In genomic region chr7:49493210-49493609, GRCm38 (mm10) we compare ENCODE assay signal across 8 mouse cellular contexts.
DNase-seq lines count a peak whose midpoint lies in the region; ATAC-seq and TF ChIP-seq lines count a peak whose summit lies in the region.

No protein-coding gene starts in this region.

- ATAC-seq in heart, embryonic 12.5 days (ENCODE audit: insufficient number of reproducible peaks, low FRiP score), result no peak

- peaks cover 5% of the 10 kb centered on the region; the same call in 1 of the 2 replicates for H3K9me3 ChIP-seq in heart, embryonic 12.5 days (replicated peaks)

- TF ChIP-seq CTCF in left cerebral cortex, adult 2 months (IDR thresholded peaks at IDR 0.05), result peak; percentile 70
- peak; percentile 26; the same call in 1 of the 2 replicates for TF ChIP-seq CTCF in spleen, adult 2 months (IDR thresholded peaks at IDR 0.05; ENCODE audit: extremely low read depth, insufficient read depth, insufficient read length, insufficient replicate concordance)

- H3K36me3 ChIP-seq in spleen, adult 2 months (ENCODE audit: control insufficient read depth, insufficient read depth, low read length), result no peaks in the 10 kb centered on the region
- H3K36me3 ChIP-seq in heart, embryonic 12.5 days, result peaks cover 21% of the 10 kb centered on the region

- peaks cover 9% of the 10 kb centered on the region; the same call in 1 of the 2 replicates for H3K4me1 ChIP-seq in spleen, adult 2 months (ENCODE audit: control insufficient read depth, insufficient read depth, insufficient read length)
- peaks cover 37% of the 10 kb centered on the region for H3K4me1 ChIP-seq in heart, embryonic 12.5 days (replicated peaks)

- no peak for TF ChIP-seq POLR2A in spleen, adult 2 months (IDR thresholded peaks at IDR 0.05; ENCODE audit: low read depth, low read length)

- H3K27me3 ChIP-seq in spleen, adult 2 months (ENCODE audit: control insufficient read depth, insufficient read depth, low read length), result no peaks in the 10 kb centered on the region
- H3K27me3 ChIP-seq in heart, embryonic 12.5 days (replicated peaks), result no peaks in the 10 kb centered on the region

- intact Hi-C loops in left cerebral cortex, adult 2 months (cut with DNase I), result loop anchor here (5.0 kb wide), 1 partner anchor 109 kb away; no protein-coding TSS in a partner anchor

- H3K4me3 ChIP-seq in left cerebral cortex, adult 2 months, result no peak overlapping the region
- H3K4me3 ChIP-seq in spleen, adult 2 months (ENCODE audit: extremely low read depth, insufficient read depth, insufficient read length), result no peak overlapping the region
- H3K4me3 ChIP-seq in heart, embryonic 12.5 days, result no peak overlapping the region

- peak; percentile 17 to 49 for DNase-seq in adrenal gland, adult 18-20 months (ENCODE audit: low spot score in 2 of 2)
- no peak for DNase-seq in adrenal gland, postnatal 4 days (ENCODE audit: low spot score in 2 of 2)
- DNase-seq in left cerebral cortex, adult 2 months (ENCODE audit: extremely low spot score in 1 of 2, low spot score in 2 of 2), result no peak
- DNase-seq in left cerebral cortex, adult 9 months (ENCODE audit: low spot score in 2 of 2), result no peak
- peak; percentile 30 for DNase-seq in c-Kit-positive CD71-positive TER-119-positive erythroid progenitor cells, embryonic 14.5 days (ENCODE audit: low spot score)
- peak; percentile 5 to 24 for DNase-seq in spleen, adult 2 months (ENCODE audit: low read depth in 1 of 2, low spot score in 2 of 2)
- no peak for DNase-seq in urinary bladder, adult 18-20 months (ENCODE audit: low spot score in 2 of 2)

- H3K9ac ChIP-seq in heart, embryonic 12.5 days, result no peak overlapping the region

- no peak overlapping the region for H3K4me2 ChIP-seq in heart, embryonic 12.5 days

- no peak overlapping the region for H3K27ac ChIP-seq in left cerebral cortex, adult 2 months
- no peak overlapping the region for H3K27ac ChIP-seq in spleen, adult 2 months (ENCODE audit: insufficient read depth, low read length)
- H3K27ac ChIP-seq in heart, embryonic 12.5 days (ENCODE audit: poor library complexity, severe bottlenecking), result no peak overlapping the region

- WGBS in spleen, adult 2 months, result 91% methylated on average over 4 of the region's 4 CpGs
- WGBS in heart, embryonic 12.5 days, result 84% methylated on average over 4 of the region's 4 CpGs

Comparison
In these comparisons a context has a peak if more than half of its experiments do, and no peak if none do; other contexts are left out.
1. DNase-seq: peak in adrenal gland, adult 18-20 months (2 of 2), c-Kit-positive CD71-positive TER-119-positive erythroid progenitor cells, embryonic 14.5 days (single experiment) and spleen, adult 2 months (2 of 2); none in adrenal gland, postnatal 4 days (0 of 2), left cerebral cortex, adult 2 months (0 of 2), left cerebral cortex, adult 9 months (0 of 2) and urinary bladder, adult 18-20 months (0 of 2).